Mouse (Mus musculus) kidney, postnatal 10 days (tissue): Measurements from ENCODE around the gene Odc1.

Experiments used
- DNase-seq: peaks from one replicate; pipeline ENCODE4 v3.0.0; 2021; ENCODE audit warnings: mixed read lengths

The Odc1 gene

GRCm38 (mm10) chr12:17588906-17589612, 44.5 kb downstream of the Odc1 start:
- DNase-seq, result no peak

- no peak for DNase-seq
These were observed 46.7 kb downstream of the Odc1 start for GRCm38 (mm10) chr12:17591249-17591648.

- DNase-seq, result no peak
These were observed 49.4 kb downstream of the Odc1 start for GRCm38 (mm10) chr12:17593956-17594355.

- DNase-seq, result no peak
These were observed 50.1 kb downstream of the Odc1 start for GRCm38 (mm10) chr12:17594701-17595100.

GRCm38 (mm10) chr12:17595166-17595565, 50.6 kb downstream of the Odc1 start:
- no peak for DNase-seq
